Mouse (Mus musculus): ENCODE results near the gene Kcnk10. TPM values are rescaled to one million over a fixed set of nuclear protein-coding genes. Genes with fewer than 3 reads are reported as not detected.

The Kcnk10 gene
- polyA plus RNA-seq, 1 experiment, result 24.0 TPM

- 81% methylated on average over 3 of the region's 3 CpGs for WGBS
- no peak overlapping the region for H3K27ac ChIP-seq (ENCODE audit: insufficient read depth, low read length)
- H3K4me1 ChIP-seq (ENCODE audit: control insufficient read depth, insufficient read depth, low read length), result 0 out of 2 replicates have a peak, but pooled peaks cover 3% of the 10 kb centered on the region
- TF ChIP-seq CTCF (IDR thresholded peaks at IDR 0.05; ENCODE audit: borderline replicate concordance, insufficient read depth, low read depth, low read length), result no peak
- no peak for TF ChIP-seq POLR2A (IDR thresholded peaks at IDR 0.05; ENCODE audit: borderline replicate concordance, insufficient read depth, low read length)
- no peak for DNase-seq
- no peak overlapping the region for H3K4me3 ChIP-seq (replicated peaks; ENCODE audit: insufficient read depth, low read depth, low read length)
- no peaks in the 10 kb centered on the region for H3K27me3 ChIP-seq (ENCODE audit: control insufficient read depth, insufficient read depth, low read length)
These were observed 32.2 kb upstream of the Kcnk10 start for GRCm38 (mm10) chr12:98610341-98610740.

- peak in 1 of 2 experiments; percentile 48 for DNase-seq
- H3K4me3 ChIP-seq (replicated peaks; ENCODE audit: insufficient read depth, low read depth, low read length), result no peak overlapping the region
- TF ChIP-seq POLR2A (IDR thresholded peaks at IDR 0.05; ENCODE audit: borderline replicate concordance, insufficient read depth, low read length) (no peak), CTCF (IDR thresholded peaks at IDR 0.05; ENCODE audit: borderline replicate concordance, insufficient read depth, low read depth, low read length) (no peak)
These were observed 28.6 kb upstream of the Kcnk10 start for GRCm38 (mm10) chr12:98606595-98607290.

GRCm38 (mm10) chr12:98605264-98605663 lies 27.2 kb upstream of the Kcnk10 start:
- H3K4me3 ChIP-seq (replicated peaks; ENCODE audit: insufficient read depth, low read depth, low read length), result no peak overlapping the region
- WGBS, result 98% methylated on average over 1 of the region's 1 CpGs
- TF ChIP-seq POLR2A (IDR thresholded peaks at IDR 0.05; ENCODE audit: borderline replicate concordance, insufficient read depth, low read length) (no peak), CTCF (IDR thresholded peaks at IDR 0.05; ENCODE audit: borderline replicate concordance, insufficient read depth, low read depth, low read length) (no peak)
- peaks cover 5% of the 10 kb centered on the region; the same call in 1 of the 2 replicates for H3K4me1 ChIP-seq (ENCODE audit: control insufficient read depth, insufficient read depth, low read length)
- no peaks in the 10 kb centered on the region for H3K27me3 ChIP-seq (ENCODE audit: control insufficient read depth, insufficient read depth, low read length)
- DNase-seq, result no peak
- H3K27ac ChIP-seq (ENCODE audit: insufficient read depth, low read length), result no peak overlapping the region

More at GRCm38 (mm10) chr12:98606595-98607290, 28.6 kb upstream of the Kcnk10 start:
- Histone ChIP-seq H3K4me1 (ENCODE audit: control insufficient read depth, insufficient read depth, low read length) (peaks cover 3% of the 10 kb centered on the region; the same call in 1 of the 2 replicates), H3K27ac (ENCODE audit: insufficient read depth, low read length) (no peak overlapping the region), H3K27me3 (ENCODE audit: control insufficient read depth, insufficient read depth, low read length) (no peaks in the 10 kb centered on the region)
- 21% methylated on average over 5 of the region's 5 CpGs for WGBS

- Histone ChIP-seq H3K4me3 (replicated peaks; ENCODE audit: insufficient read depth, low read depth, low read length) (no peak overlapping the region), H3K27me3 (ENCODE audit: control insufficient read depth, insufficient read depth, low read length) (no peaks in the 10 kb centered on the region), H3K4me1 (ENCODE audit: control insufficient read depth, insufficient read depth, low read length) (peaks cover 5% of the 10 kb centered on the region; the same call in 1 of the 2 replicates), H3K27ac (ENCODE audit: insufficient read depth, low read length) (no peak overlapping the region)
- TF ChIP-seq POLR2A (IDR thresholded peaks at IDR 0.05; ENCODE audit: borderline replicate concordance, insufficient read depth, low read length), result no peak
- TF ChIP-seq CTCF (IDR thresholded peaks at IDR 0.05; ENCODE audit: borderline replicate concordance, insufficient read depth, low read depth, low read length), result no peak
- 8% methylated on average over 6 of the region's 6 CpGs for WGBS
- peak in 1 of 2 experiments; percentile 70 for DNase-seq
These were observed 24.0 kb upstream of the Kcnk10 start for GRCm38 (mm10) chr12:98602114-98602513.

GRCm38 (mm10) chr12:98600861-98601260 lies 22.8 kb upstream of the Kcnk10 start:
- no peak for TF ChIP-seq CTCF (IDR thresholded peaks at IDR 0.05; ENCODE audit: borderline replicate concordance, insufficient read depth, low read depth, low read length)
- TF ChIP-seq POLR2A (IDR thresholded peaks at IDR 0.05; ENCODE audit: borderline replicate concordance, insufficient read depth, low read length), result no peak
- no peak for DNase-seq
- Histone ChIP-seq H3K4me3 (replicated peaks; ENCODE audit: insufficient read depth, low read depth, low read length) (no peak overlapping the region), H3K27me3 (ENCODE audit: control insufficient read depth, insufficient read depth, low read length) (no peaks in the 10 kb centered on the region), H3K27ac (ENCODE audit: insufficient read depth, low read length) (no peak overlapping the region), H3K4me1 (ENCODE audit: control insufficient read depth, insufficient read depth, low read length) (peaks cover 2% of the 10 kb centered on the region; the same call in 1 of the 2 replicates)
- WGBS, result 94% methylated on average over 5 of the region's 5 CpGs

- Histone ChIP-seq H3K4me3 (replicated peaks; ENCODE audit: insufficient read depth, low read depth, low read length) (no peak overlapping the region), H3K4me1 (ENCODE audit: control insufficient read depth, insufficient read depth, low read length) (no peaks in the 10 kb centered on the region), H3K27ac (ENCODE audit: insufficient read depth, low read length) (no peak overlapping the region), H3K27me3 (ENCODE audit: control insufficient read depth, insufficient read depth, low read length) (no peaks in the 10 kb centered on the region)
- TF ChIP-seq CTCF (IDR thresholded peaks at IDR 0.05; ENCODE audit: borderline replicate concordance, insufficient read depth, low read depth, low read length) (no peak), POLR2A (IDR thresholded peaks at IDR 0.05; ENCODE audit: borderline replicate concordance, insufficient read depth, low read length) (no peak)
- DNase-seq, result no peak
- 99% methylated on average over 2 of the region's 2 CpGs for WGBS
These were observed 12.9 kb upstream of the Kcnk10 start for GRCm38 (mm10) chr12:98591016-98591415.

- Histone ChIP-seq H3K27ac (ENCODE audit: insufficient read depth, low read length) (no peak overlapping the region), H3K4me1 (ENCODE audit: control insufficient read depth, insufficient read depth, low read length) (no peaks in the 10 kb centered on the region), H3K4me3 (replicated peaks; ENCODE audit: insufficient read depth, low read depth, low read length) (no peak overlapping the region), H3K27me3 (ENCODE audit: control insufficient read depth, insufficient read depth, low read length) (no peaks in the 10 kb centered on the region)
- no peak for DNase-seq
- 83% methylated on average over 6 of the region's 6 CpGs for WGBS
- TF ChIP-seq CTCF (IDR thresholded peaks at IDR 0.05; ENCODE audit: borderline replicate concordance, insufficient read depth, low read depth, low read length) (no peak), POLR2A (IDR thresholded peaks at IDR 0.05; ENCODE audit: borderline replicate concordance, insufficient read depth, low read length) (no peak)
These were observed 10.5 kb upstream of the Kcnk10 start for GRCm38 (mm10) chr12:98588573-98588972.

GRCm38 (mm10) chr12:98585302-98585701 lies 7.2 kb upstream of the Kcnk10 start:
- 30% methylated on average over 3 of the region's 3 CpGs for WGBS
- DNase-seq, result peak; percentile 29 to 37
- no peaks in the 10 kb centered on the region for H3K27me3 ChIP-seq (ENCODE audit: control insufficient read depth, insufficient read depth, low read length)
- no peak overlapping the region for H3K4me3 ChIP-seq (replicated peaks; ENCODE audit: insufficient read depth, low read depth, low read length)
- no peaks in the 10 kb centered on the region for H3K4me1 ChIP-seq (ENCODE audit: control insufficient read depth, insufficient read depth, low read length)
- TF ChIP-seq POLR2A (IDR thresholded peaks at IDR 0.05; ENCODE audit: borderline replicate concordance, insufficient read depth, low read length) (no peak), CTCF (IDR thresholded peaks at IDR 0.05; ENCODE audit: borderline replicate concordance, insufficient read depth, low read depth, low read length) (peak; percentile 18; the same call in 1 of the 2 replicates)
- H3K27ac ChIP-seq (ENCODE audit: insufficient read depth, low read length), result no peak overlapping the region
